Mouse (Mus musculus) T-cell, adult 66 days (primary cell): Measurements from ENCODE around the gene Gm45837. TPM values are rescaled to one million over a fixed set of nuclear protein-coding genes. Genes with fewer than 3 reads are reported as not detected.

ENCODE experiments used
- total RNA-seq, 2 experiments: library from RNA; stranded (reverse); gene quantifications; 3 replicates in 1 of 2; 4 replicates in 1 of 2; pipeline ENCODE4 v1.2.4; 2023

Gm45837 gene
- 10 to 100 TPM; 12.5 to 28.6 TPM for total RNA-seq

GRCm38 (mm10) chr7:101410267-101410936, at the start of gene Gm45837:
Gene Gm45837, plus strand, starts transcription at chr7:101410886.

GRCm38 (mm10) chr7:101421529-101421928, 10.8 kb downstream of the Gm45837 start, which contains the start of gene Pde2a:
Gene Pde2a, plus strand, starts transcription at chr7:101421691.

Other genes starting within 250 kb of the Gm45837 start
- gene Atg16l2, start 108.6 kb upstream of the Gm45837 start, total RNA-seq, result 100 to 1,000 TPM; 106 to 133 TPM
- gene Stard10, start 93.8 kb upstream of the Gm45837 start, total RNA-seq, result 10 to 100 TPM; 11.4 to 12.6 TPM
- 100 to 1,000 TPM; 126 to 139 TPM for gene Arap1, start 62.8 kb upstream of the Gm45837 start, total RNA-seq
- gene Pde2a, start 10.8 kb downstream of the Gm45837 start, total RNA-seq, result 100 to 1,000 TPM; 131 to 161 TPM
- 10 to 100 TPM; 35.3 to 76.7 TPM for gene Art2b, start 174.7 kb downstream of the Gm45837 start, total RNA-seq